Mouse (Mus musculus): Measurements from ENCODE around the gene Brpf3.

DNA sequence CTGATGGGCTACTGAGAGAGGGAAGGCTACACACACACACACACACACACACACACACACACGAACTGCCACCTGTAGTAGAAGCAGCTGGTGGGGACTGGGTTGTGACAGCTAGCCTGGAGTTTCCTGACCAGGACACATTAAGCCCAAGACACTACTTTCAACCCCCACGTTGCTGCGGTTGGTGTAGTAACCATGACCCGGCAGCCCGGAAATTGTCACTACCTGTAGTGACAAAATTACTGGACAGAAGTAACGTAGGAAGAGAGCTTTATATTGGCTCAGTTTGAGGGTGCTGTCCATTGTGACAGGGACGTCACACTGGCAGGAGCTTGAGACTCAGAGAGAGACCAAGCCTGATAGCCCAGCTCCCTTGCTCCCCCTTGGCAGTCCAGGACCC, 71.4 kb downstream of the Brpf3 start:
- TF ChIP-seq EP300 (IDR thresholded peaks at IDR 0.05; ENCODE audit: low read depth) (no peak), CTCF (IDR thresholded peaks at IDR 0.05; ENCODE audit: low read depth) (no peak)

Data from liver, embryonic 14.5 days (tissue).